Mouse (Mus musculus): ENCODE measurements around the gene Sult2b1. TPM values are rescaled to one million over a fixed set of nuclear protein-coding genes. Genes with fewer than 3 reads are reported as not detected.

The Sult2b1 gene
- polyA plus RNA-seq, 1 experiment from 2014 or later, result 3.7 TPM

Other genes starting within 250 kb of the Sult2b1 start
- 0.43 and 0.98 TPM in 2 replicates for gene Hsd17b14, start 229.8 kb downstream of the Sult2b1 start, polyA plus RNA-seq (2015; fragmentation: Nextera tagmentation; extraction: Ambion mirVana)
- 55.7 and 59.5 TPM in 2 replicates for gene Bcat2, start 214.5 kb downstream of the Sult2b1 start, polyA plus RNA-seq (2015; fragmentation: Nextera tagmentation; extraction: Ambion mirVana)
- gene Fgf21, start 169.2 kb downstream of the Sult2b1 start, polyA plus RNA-seq (2015; fragmentation: Nextera tagmentation; extraction: Ambion mirVana), result 0.41 and 0.56 TPM in 2 replicates
- 0.29 and 0.47 TPM in 2 replicates for gene Fut1, start 167.4 kb downstream of the Sult2b1 start, polyA plus RNA-seq (2015; fragmentation: Nextera tagmentation; extraction: Ambion mirVana)
- gene Izumo1, start 162.9 kb downstream of the Sult2b1 start, polyA plus RNA-seq (2015; fragmentation: Nextera tagmentation; extraction: Ambion mirVana), result 0.11 TPM in 1 of 2 replicates, not detected in the other
- gene Rasip1, start 157.2 kb downstream of the Sult2b1 start, polyA plus RNA-seq (2015; fragmentation: Nextera tagmentation; extraction: Ambion mirVana), result 7.7 and 9.5 TPM in 2 replicates
- gene Mamstr, start 144.7 kb downstream of the Sult2b1 start, polyA plus RNA-seq (2015; fragmentation: Nextera tagmentation; extraction: Ambion mirVana), result 11.4 TPM in 2 replicates
- gene Fut2, start 118.3 kb downstream of the Sult2b1 start, polyA plus RNA-seq (2015; fragmentation: Nextera tagmentation; extraction: Ambion mirVana), result 0.47 and 0.74 TPM in 2 replicates
- gene Ntn5, start 100.6 kb downstream of the Sult2b1 start, polyA plus RNA-seq (2015; fragmentation: Nextera tagmentation; extraction: Ambion mirVana), result 0.23 and 0.24 TPM in 2 replicates
- gene Sec1, start 90.3 kb downstream of the Sult2b1 start, polyA plus RNA-seq (2015; fragmentation: Nextera tagmentation; extraction: Ambion mirVana), result 0.45 and 0.55 TPM in 2 replicates
- gene Car11, start 84.8 kb downstream of the Sult2b1 start, polyA plus RNA-seq (2015; fragmentation: Nextera tagmentation; extraction: Ambion mirVana), result 12.2 and 12.5 TPM in 2 replicates
- gene Dbp, start 79.6 kb downstream of the Sult2b1 start, polyA plus RNA-seq (2015; fragmentation: Nextera tagmentation; extraction: Ambion mirVana), result 4.5 and 6.2 TPM in 2 replicates
- 1,016 and 1,039 TPM in 2 replicates for gene Rpl18, start 69.2 kb downstream of the Sult2b1 start, polyA plus RNA-seq (2015; fragmentation: Nextera tagmentation; extraction: Ambion mirVana)
- 33.4 and 36.0 TPM in 2 replicates for gene Sphk2, start 66.7 kb downstream of the Sult2b1 start, polyA plus RNA-seq (2015; fragmentation: Nextera tagmentation; extraction: Ambion mirVana)
- 0.61 and 1.0 TPM in 2 replicates for gene Fam83e, start 63.5 kb downstream of the Sult2b1 start, polyA plus RNA-seq (2015; fragmentation: Nextera tagmentation; extraction: Ambion mirVana)
- gene Spaca4, start 58.9 kb downstream of the Sult2b1 start, polyA plus RNA-seq (2015; fragmentation: Nextera tagmentation; extraction: Ambion mirVana), result not detected in 2 replicates
- gene Lmtk3, start 931 bp downstream of the Sult2b1 start, polyA plus RNA-seq (2015; fragmentation: Nextera tagmentation; extraction: Ambion mirVana), result 4.3 and 4.9 TPM in 2 replicates
- gene Cyth2, start 29.9 kb upstream of the Sult2b1 start, polyA plus RNA-seq (2015; fragmentation: Nextera tagmentation; extraction: Ambion mirVana), result 135 and 137 TPM in 2 replicates
- gene Kcnj14, start 40.1 kb upstream of the Sult2b1 start, polyA plus RNA-seq (2015; fragmentation: Nextera tagmentation; extraction: Ambion mirVana), result 2.1 TPM in 2 replicates
- 69.1 and 71.6 TPM in 2 replicates for gene Grwd1, start 46.3 kb upstream of the Sult2b1 start, polyA plus RNA-seq (2015; fragmentation: Nextera tagmentation; extraction: Ambion mirVana)
- 69.4 and 73.7 TPM in 2 replicates for gene Kdelr1, start 88.1 kb upstream of the Sult2b1 start, polyA plus RNA-seq (2015; fragmentation: Nextera tagmentation; extraction: Ambion mirVana)
- gene Grin2d, start 93.7 kb upstream of the Sult2b1 start, polyA plus RNA-seq (2015; fragmentation: Nextera tagmentation; extraction: Ambion mirVana), result 0.43 and 0.59 TPM in 2 replicates
- gene Syngr4, start 112.0 kb upstream of the Sult2b1 start, polyA plus RNA-seq (2015; fragmentation: Nextera tagmentation; extraction: Ambion mirVana), result 0.43 and 0.46 TPM in 2 replicates
- 4.9 and 5.2 TPM in 2 replicates for gene Tmem143, start 112.3 kb upstream of the Sult2b1 start, polyA plus RNA-seq (2015; fragmentation: Nextera tagmentation; extraction: Ambion mirVana)
- gene Emp3, start 136.7 kb upstream of the Sult2b1 start, polyA plus RNA-seq (2015; fragmentation: Nextera tagmentation; extraction: Ambion mirVana), result 181 and 186 TPM in 2 replicates
- 4.1 and 4.8 TPM in 2 replicates for gene Ccdc114, start 139.4 kb upstream of the Sult2b1 start, polyA plus RNA-seq (2015; fragmentation: Nextera tagmentation; extraction: Ambion mirVana)
- 0.19 and 0.50 TPM in 2 replicates for gene Abcc6, start 245.6 kb upstream of the Sult2b1 start, polyA plus RNA-seq (2015; fragmentation: Nextera tagmentation; extraction: Ambion mirVana)
- 24.3 and 26.5 TPM in 2 replicates for gene Nomo1, start 249.0 kb upstream of the Sult2b1 start, polyA plus RNA-seq (2015; fragmentation: Nextera tagmentation; extraction: Ambion mirVana)